Mouse (Mus musculus) liver, adult 2 months (tissue): Measurements from ENCODE around the gene Atp6v1a.

ENCODE experiments used
- CTCF ChIP-seq: fragments of 200-500 bp; IDR thresholded peaks from 2 replicates; pipeline ENCODE4 v1.5.1; 2011; ENCODE audit warnings: low read depth, low read length, control low read depth
- POLR2A ChIP-seq: fragments of 200-500 bp; IDR thresholded peaks from 2 replicates; pipeline ENCODE4 v1.6.1; 2011; ENCODE audit warnings: low read length, control low read depth; ENCODE audit not compliant: insufficient read depth; ENCODE audit errors: extremely low read depth

- TF ChIP-seq POLR2A (no peak), CTCF (no peak)
These were observed 7.2 kb downstream of the Atp6v1a start for GRCm38 (mm10) chr16:44132300-44132699.
